Mouse (Mus musculus) ES-E14 (cell line): ENCODE measurements around the gene Kcnj4. TPM values are rescaled to one million over a fixed set of nuclear protein-coding genes. Genes with fewer than 3 reads are reported as not detected.
"Not testable (repeated sequence)": the region's sequence is repeated elsewhere in the genome, so short reads cannot be mapped to it uniquely, and the experiment has no call there.

Experiments
- DNase-seq: peaks from one replicate; pipeline ENCODE4 v3.0.0-alpha.2; 2013; ENCODE audit warnings: low read depth, low spot score
- H3K27ac ChIP-seq: 2 replicates; pipeline ENCODE4 v1.5.1; 2012; ENCODE audit warnings: low read depth, mild to moderate bottlenecking, low read length, moderate library complexity, mixed read lengths; ENCODE audit not compliant: poor library complexity, insufficient read depth, severe bottlenecking
- H3K36me3 ChIP-seq: 2 replicates; pipeline ENCODE4 v1.6.1; 2012; ENCODE audit warnings: mild to moderate bottlenecking, low read length, moderate library complexity, mixed read lengths; ENCODE audit not compliant: control insufficient read depth, poor library complexity, insufficient read depth, severe bottlenecking
- H3K4me1 ChIP-seq, 2 experiments: fragments of 150-350 bp in 1 of 2; sonication (generic) in 1 of 2; 2 replicates each; pipeline ENCODE4 v1.6.1; 2012; ENCODE audit warnings: low read length in 2 of 2, mild to moderate bottlenecking in 1 of 2, mixed read lengths in 1 of 2; ENCODE audit not compliant: control insufficient read depth in 2 of 2, insufficient read depth in 2 of 2, poor library complexity in 1 of 2
- H3K4me3 ChIP-seq, 2 experiments: fragments of 150-350 bp in 1 of 2; sonication (generic) in 1 of 2; 2 replicates each; pipeline ENCODE4 v1.5.1; 2012; ENCODE audit warnings: low read length in 2 of 2, low read depth in 1 of 2, mild to moderate bottlenecking in 1 of 2, mixed read lengths in 1 of 2; ENCODE audit not compliant: insufficient read depth in 1 of 2, poor library complexity in 1 of 2, severe bottlenecking in 1 of 2
- H3K9ac ChIP-seq: 2 replicates; pipeline ENCODE4 v1.6.1; 2012; ENCODE audit warnings: low read depth, mild to moderate bottlenecking, low read length, mixed read lengths; ENCODE audit not compliant: poor library complexity, insufficient read depth, severe bottlenecking
- H3K9me3 ChIP-seq: fragments of 150-350 bp; sonication (generic); 2 replicates; pipeline ENCODE4 v1.6.1; 2012; ENCODE audit warnings: low read depth, mild to moderate bottlenecking, low read length; ENCODE audit not compliant: control insufficient read depth, insufficient read depth
- CHD2 ChIP-seq: IDR thresholded peaks from 2 replicates; pipeline ENCODE4 v1.6.1; 2014; ENCODE audit warnings: mild to moderate bottlenecking, low read depth, low read length, inconsistent platforms
- HCFC1 ChIP-seq: IDR thresholded peaks from 2 replicates; pipeline ENCODE4 v1.6.1; 2012; ENCODE audit warnings: low read length, inconsistent platforms, borderline replicate concordance; ENCODE audit not compliant: insufficient read depth
- MAFK ChIP-seq: IDR thresholded peaks from 2 replicates; pipeline ENCODE4 v1.6.1; 2014; ENCODE audit warnings: mild to moderate bottlenecking, low read depth, low read length, inconsistent platforms; ENCODE audit not compliant: insufficient read depth
- ZC3H11A ChIP-seq: IDR thresholded peaks from 2 replicates; pipeline ENCODE4 v1.6.1; 2012; ENCODE audit warnings: low read depth, mild to moderate bottlenecking, inconsistent platforms, low read length, borderline replicate concordance
- ZNF384 ChIP-seq: IDR thresholded peaks from 2 replicates; pipeline ENCODE4 v1.6.1; 2012; ENCODE audit warnings: low read depth, low read length, inconsistent platforms
- in situ Hi-C, 2 experiments: fragments of 600-800 bp; cut with MboI; formaldehyde crosslinking; loops; one replicate each; pipeline ENCODE4 v1.15.1; 2025; ENCODE audit warnings: low sequenced_read_pairs in 2 of 2, inconsistent platforms in 1 of 2; ENCODE audit not compliant: unreplicated experiment in 2 of 2
- total RNA-seq: library from RNA; depleted of rRNA; stranded (reverse); fragments of 300-350 nt; gene quantifications from 2 replicates; pipeline ENCODE4 v1.2.3, GENCODE M21; 2012

The Kcnj4 gene
- total RNA-seq, 1 experiment, result 3.2 TPM

DNA sequence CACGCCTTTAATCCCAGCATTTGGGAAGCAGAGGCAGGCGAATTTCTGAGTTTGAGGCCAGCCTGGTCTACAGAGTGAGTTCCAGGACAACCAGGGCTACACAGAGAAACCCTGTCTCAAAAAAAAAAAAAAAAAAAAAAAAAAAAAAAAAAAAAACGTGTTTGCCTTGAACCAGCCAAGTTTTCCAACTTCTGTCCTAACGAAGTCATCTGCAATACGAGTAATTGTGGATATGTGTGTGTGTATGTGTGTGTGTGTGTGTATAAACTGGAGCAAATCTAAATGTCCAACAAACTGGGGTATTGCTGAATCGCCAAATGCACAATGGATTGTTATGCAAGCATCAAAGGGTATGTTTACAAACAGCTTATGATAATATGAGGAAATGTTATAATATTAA lies 48.9 kb downstream of the Kcnj4 start:
- peak; percentile 84 for TF ChIP-seq ZNF384
- in situ Hi-C loops, H3K9me3 ChIP-seq, H3K27ac ChIP-seq, H3K36me3 ChIP-seq, DNase-seq, H3K9ac ChIP-seq: not testable (repeated sequence)
- Histone ChIP-seq H3K4me1 (peaks cover 10 to 35% of the 10 kb centered on the region in 2 experiments; a peak in 3 of 4 replicates), H3K4me3 (peak overlapping the region in 1 of 2 experiments; percentile 67; a peak in 1 of 4 replicates)

DNA sequence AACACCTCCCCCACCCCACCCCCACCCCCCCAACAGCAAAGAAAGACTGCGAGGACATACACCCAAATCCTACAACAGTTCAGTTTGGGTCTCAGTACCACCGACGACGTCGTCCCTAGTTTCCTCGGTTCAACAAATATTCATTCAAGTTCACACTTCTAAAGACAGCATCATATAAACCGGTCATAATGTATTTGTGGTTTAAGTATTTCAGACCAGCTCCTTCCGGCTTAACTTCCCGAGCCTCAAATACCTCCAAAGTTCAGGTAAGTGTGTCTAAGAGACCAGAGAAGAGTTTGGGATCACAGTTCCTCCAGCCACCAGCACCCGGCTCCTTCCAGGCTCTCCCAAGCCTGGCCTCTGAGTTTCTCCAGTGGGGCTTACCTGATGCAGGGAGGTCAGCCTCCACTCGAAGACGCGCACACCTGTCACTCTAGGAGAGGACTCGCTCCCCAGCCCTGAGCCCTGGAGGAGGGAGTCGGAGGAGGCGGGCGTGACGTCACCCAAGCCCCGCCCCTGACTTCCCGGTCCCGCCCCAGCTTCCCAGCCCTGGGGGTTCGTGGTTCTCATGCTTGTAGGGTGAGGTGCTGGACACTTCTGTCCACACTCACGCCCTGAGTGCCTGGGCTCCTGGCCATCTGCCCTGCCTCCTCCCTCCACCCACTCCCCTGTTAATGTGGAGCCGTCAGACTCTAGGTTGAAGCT lies 49.8 kb downstream of the Kcnj4 start, which contains the start of gene Csnk1e:
Csnk1e (minus strand) TSS at position 461 of the 705 bp plus-strand sequence.
- H3K9ac ChIP-seq, result peak within 1 kb of the TSS; percentile 64; the same call in 1 of the 2 replicates
- no peaks in the 10 kb centered on the region for H3K9me3 ChIP-seq
- DNase-seq, result no peak
- in situ Hi-C loops, result no loop called here
- TF ChIP-seq ZC3H11A (no peak), ZNF384 (no peak), HCFC1 (no peak), CHD2 (no peak), MAFK (no peak)
- peak within 1 kb of the TSS; percentile 34 to 67; a peak in 3 of 4 replicates for H3K4me3 ChIP-seq
- 0 out of 2 replicates have a peak within 1 kb of the TSS, but pooled peaks have one; percentile 38 for H3K27ac ChIP-seq
- no peaks in the 10 kb centered on the region for H3K36me3 ChIP-seq
- peaks cover 10 to 35% of the 10 kb centered on the region in 2 experiments; a peak in 3 of 4 replicates for H3K4me1 ChIP-seq

DNA sequence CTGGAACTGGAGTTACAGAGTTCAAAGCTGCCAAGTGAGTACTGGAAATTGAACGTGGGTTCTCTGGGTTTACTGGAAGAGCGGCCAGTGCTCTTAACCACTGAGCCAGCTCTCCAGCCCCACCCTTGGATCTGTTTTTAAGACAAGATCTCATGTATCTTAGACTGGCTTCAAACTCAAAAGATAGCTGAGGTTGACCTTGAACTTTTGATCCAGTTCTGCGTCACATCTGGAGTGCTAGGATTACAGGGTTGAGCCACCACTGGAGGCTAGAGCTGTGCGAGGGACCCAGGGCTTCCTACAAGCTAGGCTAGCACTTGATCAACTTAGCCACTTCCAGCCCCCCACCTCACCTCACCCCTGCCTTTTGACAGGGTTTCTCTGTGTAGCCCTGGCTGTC lies 51.2 kb downstream of the Kcnj4 start:
- H3K27ac ChIP-seq, result peak overlapping the region; percentile 4; the same call in 1 of the 2 replicates
- peaks cover 8 to 28% of the 10 kb centered on the region in 2 experiments; a peak in 3 of 4 replicates for H3K4me1 ChIP-seq
- in situ Hi-C loops, result no loop called here

DNA sequence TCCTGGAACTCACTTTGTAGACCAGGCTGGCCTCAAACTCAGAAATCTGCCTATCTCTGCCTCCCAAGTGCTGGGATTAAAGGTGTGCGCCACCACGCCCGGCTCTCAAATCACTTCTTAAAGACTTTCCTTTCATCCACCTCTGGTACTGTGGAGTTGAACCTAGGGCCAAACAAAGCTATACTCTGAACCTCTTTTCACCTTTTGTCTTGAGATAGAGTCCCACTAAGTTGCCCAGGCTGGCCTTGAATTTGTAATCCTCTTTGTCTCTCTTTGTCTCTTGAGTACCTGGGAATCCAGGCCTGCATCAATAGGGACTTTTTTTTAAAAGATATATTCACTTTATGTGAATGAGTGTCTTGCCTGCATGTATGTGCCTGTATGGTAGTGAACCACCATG lies 57.0 kb downstream of the Kcnj4 start:
- Histone ChIP-seq H3K9me3 (no peaks in the 10 kb centered on the region), H3K27ac (no peak overlapping the region), H3K4me1 (peaks cover 4 to 26% of the 10 kb centered on the region in 2 experiments), H3K9ac (no peak overlapping the region), H3K36me3 (no peaks in the 10 kb centered on the region), H3K4me3 (no peak overlapping the region)
- in situ Hi-C loops, result no loop called here
- TF ChIP-seq ZC3H11A (no peak), ZNF384 (peak; percentile 56; the same call in 1 of the 2 replicates), HCFC1 (no peak), MAFK (no peak), CHD2 (no peak)
- no peak for DNase-seq

More for the DNA sequence above, 51.2 kb downstream of the Kcnj4 start:
- Histone ChIP-seq H3K9me3 (no peaks in the 10 kb centered on the region), H3K4me3 (no peak overlapping the region), H3K36me3 (no peaks in the 10 kb centered on the region), H3K9ac (no peak overlapping the region)
- TF ChIP-seq CHD2 (no peak), HCFC1 (no peak), MAFK (no peak), ZC3H11A (no peak), ZNF384 (no peak)
- DNase-seq, result no peak
